In genomic region chr6:67015739-67016519, GRCm38 (mm10) we compare ENCODE assay signal across 9 mouse cellular contexts. TPM values are rescaled to one million over a fixed set of nuclear protein-coding genes. Genes with fewer than 3 reads are reported as not detected.
DNase-seq lines count a peak whose midpoint lies in the region; ATAC-seq and TF ChIP-seq lines count a peak whose summit lies in the region.
"Had no signal": no experiment of that assay in that cellular context is flagged by ENCODE, and none has a peak within 500 bp of the region (broad histone marks: within the 10 kb centered on the region; RNA-seq: fewer than 3 reads in every experiment).

No protein-coding gene starts in this region.

- TF ChIP-seq POLR2A in heart, adult 2 months (IDR thresholded peaks at IDR 0.05; ENCODE audit: insufficient read depth, low read depth, low read length), result no peak
- no peak for TF ChIP-seq POLR2A in MEL (IDR thresholded peaks at IDR 0.05; ENCODE audit: control insufficient read depth in 1 of 2, insufficient read depth in 1 of 2, low read depth in 1 of 2, low read length in 2 of 2, poor library complexity in 1 of 2)
- TF ChIP-seq POLR2A in cerebellum, adult 2 months (IDR thresholded peaks at IDR 0.05; ENCODE audit: borderline replicate concordance, insufficient read depth, low read length), result no peak

- H3K4me3 ChIP-seq in heart, adult 2 months, result no peak overlapping the region
- no peak overlapping the region for H3K4me3 ChIP-seq in heart, embryonic 11.5 days (ENCODE audit: low read depth, low read length)
- H3K4me3 ChIP-seq in MEL (ENCODE audit: control insufficient read depth in 1 of 2, insufficient read depth in 1 of 2, low read depth in 2 of 2, low read length in 2 of 2), result no peak overlapping the region
- H3K4me3 ChIP-seq in lung, embryonic 16.5 days (ENCODE audit: low read length), result no peak overlapping the region
- no peak overlapping the region for H3K4me3 ChIP-seq in cerebellum, adult 2 months (replicated peaks; ENCODE audit: insufficient read depth, low read depth, low read length)
- no peak overlapping the region for H3K4me3 ChIP-seq in forebrain, embryonic 14.5 days (ENCODE audit: low read depth, low read length)

- TF ChIP-seq EP300 in heart, adult 2 months (IDR thresholded peaks at IDR 0.05; ENCODE audit: insufficient read depth, low read depth, low read length), result no peak
- TF ChIP-seq EP300 in MEL (IDR thresholded peaks at IDR 0.05; ENCODE audit: low read depth in 1 of 2, low read length in 2 of 2), result peak; percentile 86 to 92

- peak; percentile 60 to 67 for DNase-seq in heart, adult 2 months
- DNase-seq in MEL (ENCODE audit: low read depth, low spot score), result peak; percentile 27
- DNase-seq in heart, postnatal 25 days (ENCODE audit: low spot score), result peak; percentile 36
- no peak for DNase-seq in cerebellum, adult 2 months
- DNase-seq in forebrain, embryonic 14.5 days (ENCODE audit: low spot score), result no peak
- DNase-seq in thymus, postnatal 25 days, result no peak
- DNase-seq: thymus, adult 18-20 months had no signal

- H3K4me2 ChIP-seq in heart, embryonic 11.5 days, result no peak overlapping the region
- peak overlapping the region; percentile 25; the same call in 1 of the 2 replicates for H3K4me2 ChIP-seq in lung, embryonic 16.5 days (ENCODE audit: low read depth, low read length)
- H3K4me2 ChIP-seq in forebrain, embryonic 14.5 days (ENCODE audit: low read length), result no peak overlapping the region

- TF ChIP-seq CTCF in heart, adult 2 months (IDR thresholded peaks at IDR 0.05), result no peak
- no peak for TF ChIP-seq CTCF in MEL (IDR thresholded peaks at IDR 0.05 in 2 of 3, conservative IDR thresholded peaks at IDR 0.05 in 1 of 3; ENCODE audit: control insufficient read depth in 1 of 3, insufficient read depth in 1 of 3, low read depth in 2 of 3, low read length in 3 of 3, poor library complexity in 1 of 3, severe bottlenecking in 1 of 3)
- no peak for TF ChIP-seq CTCF in cerebellum, adult 2 months (IDR thresholded peaks at IDR 0.05; ENCODE audit: borderline replicate concordance, insufficient read depth, low read depth, low read length)

- no peak for ATAC-seq in heart, embryonic 11.5 days (replicated peaks; ENCODE audit: insufficient number of reproducible peaks, low FRiP score, low TSS enrichment)
- ATAC-seq in lung, embryonic 16.5 days (ENCODE audit: low read depth), result peak; percentile 51
- no peak for ATAC-seq in forebrain, embryonic 14.5 days

- H3K4me1 ChIP-seq in heart, adult 2 months (ENCODE audit: control insufficient read depth, insufficient read depth, low read length), result peaks cover 13% of the 10 kb centered on the region
- H3K4me1 ChIP-seq in heart, embryonic 11.5 days (ENCODE audit: control insufficient read depth, insufficient read depth, low read length), result peaks cover 14% of the 10 kb centered on the region; the same call in 1 of the 2 replicates
- H3K4me1 ChIP-seq in MEL (ENCODE audit: control insufficient read depth in 1 of 2, insufficient read depth in 2 of 2, low read length in 2 of 2), result peaks cover 34 to 37% of the 10 kb centered on the region in 2 experiments
- H3K4me1 ChIP-seq in lung, embryonic 16.5 days (replicated peaks; ENCODE audit: control insufficient read depth, insufficient read depth, low read length), result peaks cover 21% of the 10 kb centered on the region
- no peaks in the 10 kb centered on the region; the same call in 1 of the 2 replicates for H3K4me1 ChIP-seq in cerebellum, adult 2 months (ENCODE audit: control insufficient read depth, insufficient read depth, low read length)
- H3K4me1 ChIP-seq in forebrain, embryonic 14.5 days (ENCODE audit: control insufficient read depth, insufficient read depth, low read length), result no peaks in the 10 kb centered on the region

- no peaks in the 10 kb centered on the region for H3K79me2 ChIP-seq in heart, adult 2 months (replicated peaks; ENCODE audit: control insufficient read depth, insufficient read depth, low read length)
- no peaks in the 10 kb centered on the region for H3K79me2 ChIP-seq in MEL (ENCODE audit: control insufficient read depth, insufficient read depth, low read length, poor library complexity)

- no peak overlapping the region for H3K27ac ChIP-seq in heart, adult 2 months
- no peak overlapping the region for H3K27ac ChIP-seq in heart, embryonic 11.5 days (ENCODE audit: low read depth, low read length)
- peak overlapping the region; percentile 10; the same call in 1 of the 2 replicates for H3K27ac ChIP-seq in MEL (ENCODE audit: control insufficient read depth, low read depth, low read length)
- H3K27ac ChIP-seq in lung, embryonic 16.5 days (ENCODE audit: low read length), result peak overlapping the region; percentile 70
- H3K27ac ChIP-seq in cerebellum, adult 2 months (ENCODE audit: insufficient read depth, low read length), result no peak overlapping the region
- no peak overlapping the region for H3K27ac ChIP-seq in forebrain, embryonic 14.5 days (ENCODE audit: low read depth, low read length)

- no peaks in the 10 kb centered on the region for H3K27me3 ChIP-seq in heart, adult 2 months (ENCODE audit: control insufficient read depth, insufficient read depth, low read length)
- H3K27me3 ChIP-seq in heart, embryonic 11.5 days (ENCODE audit: control insufficient read depth, insufficient read depth, low read length), result no peaks in the 10 kb centered on the region
- no peaks in the 10 kb centered on the region for H3K27me3 ChIP-seq in MEL (ENCODE audit: control insufficient read depth in 1 of 2, insufficient read depth in 2 of 2, low read length in 2 of 2)
- no peaks in the 10 kb centered on the region for H3K27me3 ChIP-seq in lung, embryonic 16.5 days (ENCODE audit: control insufficient read depth, insufficient read depth, low read depth, low read length)
- H3K27me3 ChIP-seq in cerebellum, adult 2 months (ENCODE audit: control insufficient read depth, insufficient read depth, low read length), result no peaks in the 10 kb centered on the region
- H3K27me3 ChIP-seq in forebrain, embryonic 14.5 days (replicated peaks; ENCODE audit: control insufficient read depth, insufficient read depth, low read length), result no peaks in the 10 kb centered on the region

- no peak for TF ChIP-seq RAD21 in MEL (IDR thresholded peaks at IDR 0.05; ENCODE audit: low read depth, low read length)

- H3K9ac ChIP-seq in heart, adult 2 months (ENCODE audit: low read depth, low read length), result no peak overlapping the region
- no peak overlapping the region for H3K9ac ChIP-seq in heart, embryonic 11.5 days (ENCODE audit: low read depth, low read length)
- no peak overlapping the region for H3K9ac ChIP-seq in MEL (ENCODE audit: control insufficient read depth, low read depth, low read length, poor library complexity, severe bottlenecking)
- H3K9ac ChIP-seq in lung, embryonic 16.5 days (ENCODE audit: low read length), result no peak overlapping the region
- H3K9ac ChIP-seq in forebrain, embryonic 14.5 days (ENCODE audit: low read length), result no peak overlapping the region

- 47% methylated on average over 8 of the region's 8 CpGs for WGBS in heart, adult 2 months
- 52% methylated on average over 8 of the region's 8 CpGs for WGBS in heart, embryonic 11.5 days (ENCODE audit: insufficient replicate concordance)
- 27% methylated on average over 8 of the region's 8 CpGs for WGBS in lung, embryonic 16.5 days
- WGBS in cerebellum, adult 2 months, result 73% methylated on average over 8 of the region's 8 CpGs
- 87% methylated on average over 8 of the region's 8 CpGs for WGBS in forebrain, embryonic 14.5 days

- intact Hi-C loops in heart, adult 2 months (cut with DNase I), result no loop called here
- intact Hi-C loops in heart, postnatal 25 days (cut with DNase I), result loop anchor here (5.0 kb wide), 1 partner anchor 44 kb away; no protein-coding TSS in a partner anchor

- H3K36me3 ChIP-seq in heart, adult 2 months (ENCODE audit: control insufficient read depth, insufficient read depth, low read length), result no peaks in the 10 kb centered on the region
- H3K36me3 ChIP-seq in heart, embryonic 11.5 days (ENCODE audit: control insufficient read depth, insufficient read depth, low read length), result no peaks in the 10 kb centered on the region; the same call in 1 of the 2 replicates
- peaks cover 7 to 37% of the 10 kb centered on the region in 2 experiments for H3K36me3 ChIP-seq in MEL (ENCODE audit: control insufficient read depth in 1 of 2, insufficient read depth in 2 of 2, low read length in 2 of 2)
- H3K36me3 ChIP-seq in lung, embryonic 16.5 days (ENCODE audit: control insufficient read depth, insufficient read depth, low read length), result no peaks in the 10 kb centered on the region
- no peaks in the 10 kb centered on the region for H3K36me3 ChIP-seq in forebrain, embryonic 14.5 days (ENCODE audit: control insufficient read depth, insufficient read depth, low read length)

- H3K9me3 ChIP-seq in heart, embryonic 11.5 days (replicated peaks; ENCODE audit: control insufficient read depth, low read length), result no peaks in the 10 kb centered on the region
- no peaks in the 10 kb centered on the region for H3K9me3 ChIP-seq in MEL (replicated peaks; ENCODE audit: insufficient read depth, low read length)
- no peaks in the 10 kb centered on the region for H3K9me3 ChIP-seq in lung, embryonic 16.5 days (ENCODE audit: control insufficient read depth, low read length)
- H3K9me3 ChIP-seq in forebrain, embryonic 14.5 days (replicated peaks; ENCODE audit: control insufficient read depth, low read length), result no peaks in the 10 kb centered on the region

TF ChIP-seq in MEL, 35 proteins besides CTCF, POLR2A, EP300 and RAD21 (continues in another document):
- TF ChIP-seq MEF2A (IDR thresholded peaks at IDR 0.05; ENCODE audit: extremely low read depth, insufficient replicate concordance, low read depth, low read length, poor library complexity, severe bottlenecking), result no peak
- TF ChIP-seq CHD1 (IDR thresholded peaks at IDR 0.05; ENCODE audit: low read depth, low read length), result no peak
- TF ChIP-seq HCFC1 (IDR thresholded peaks at IDR 0.05; ENCODE audit: low read depth, low read length), result no peak
- TF ChIP-seq ETS1 (IDR thresholded peaks at IDR 0.05; ENCODE audit: low read depth, low read length), result peak; percentile 73
- no peak for TF ChIP-seq KAT2A (conservative IDR thresholded peaks at IDR 0.05; ENCODE audit: low read depth, low read length)
- no peak for TF ChIP-seq ZC3H11A (IDR thresholded peaks at IDR 0.05; ENCODE audit: low read depth, low read length)
- no peak for TF ChIP-seq USF1 (IDR thresholded peaks at IDR 0.05; ENCODE audit: low read depth, low read length)

RNA-seq across cellular contexts. Expression of gene Gadd45a, which starts 21.3 kb away (rescaled TPM):
- 10 to 100 TPM; 14.6 to 16.1 TPM for total RNA-seq in heart, adult 2 months (2021)
- polyA plus RNA-seq in heart, adult 2 months (2012; rRNA removed), result 21.5 and 30.3 TPM in 2 replicates
- 9.8 and 12.5 TPM in 2 replicates for polyA plus RNA-seq in heart, embryonic 11.5 days (2014; fragmentation: Nextera tagmentation; extraction: Ambion mirVana)
- 18.1 and 29.3 TPM in 2 replicates for total RNA-seq in MEL (2012; rRNA removed)
- polyA plus RNA-seq in MEL (2012; ENCODE audit: insufficient read depth in 1 of 2, insufficient read length in 2 of 2, low read depth in 1 of 2, low replicate concordance in 2 of 2, missing spikeins in 1 of 2), result 10 to 100 TPM in 1 of 2 experiments, not detected in 1; 37.4 TPM
- total RNA-seq in heart, postnatal 25 days (2021), result 10 to 100 TPM; 16.1 to 20.0 TPM
- polyA plus RNA-seq in lung, embryonic 16.5 days (2015; fragmentation: Nextera tagmentation; extraction: Ambion mirVana), result 14.5 and 17.7 TPM in 2 replicates
- polyA plus RNA-seq in cerebellum, adult 2 months (2012; rRNA removed), result 30.4 TPM in 2 replicates
- 7.1 and 9.4 TPM in 2 replicates for polyA plus RNA-seq in forebrain, embryonic 14.5 days (2014; fragmentation: Nextera tagmentation; extraction: Ambion mirVana)

Comparison
In these comparisons a context has a peak if more than half of its experiments do, and no peak if none do; other contexts are left out.
1. DNase-seq: peak in heart, adult 2 months (2 of 2), MEL (single experiment) and heart, postnatal 25 days (single experiment); none in cerebellum, adult 2 months (0 of 2), forebrain, embryonic 14.5 days (single experiment) and thymus, postnatal 25 days (single experiment).
2. H3K27ac ChIP-seq: peak in MEL (single experiment) and lung, embryonic 16.5 days (single experiment); none in heart, adult 2 months (single experiment), heart, embryonic 11.5 days (single experiment), cerebellum, adult 2 months (single experiment) and forebrain, embryonic 14.5 days (single experiment).